Mouse (Mus musculus) adipocyte (in vitro differentiated cells): Measurements from ENCODE around the gene BC048562.

Experiments used
- DNase-seq: peaks from one replicate; pipeline ENCODE4 v3.0.0-alpha.2; 2016; ENCODE audit warnings: low spot score

The BC048562 gene

DNA sequence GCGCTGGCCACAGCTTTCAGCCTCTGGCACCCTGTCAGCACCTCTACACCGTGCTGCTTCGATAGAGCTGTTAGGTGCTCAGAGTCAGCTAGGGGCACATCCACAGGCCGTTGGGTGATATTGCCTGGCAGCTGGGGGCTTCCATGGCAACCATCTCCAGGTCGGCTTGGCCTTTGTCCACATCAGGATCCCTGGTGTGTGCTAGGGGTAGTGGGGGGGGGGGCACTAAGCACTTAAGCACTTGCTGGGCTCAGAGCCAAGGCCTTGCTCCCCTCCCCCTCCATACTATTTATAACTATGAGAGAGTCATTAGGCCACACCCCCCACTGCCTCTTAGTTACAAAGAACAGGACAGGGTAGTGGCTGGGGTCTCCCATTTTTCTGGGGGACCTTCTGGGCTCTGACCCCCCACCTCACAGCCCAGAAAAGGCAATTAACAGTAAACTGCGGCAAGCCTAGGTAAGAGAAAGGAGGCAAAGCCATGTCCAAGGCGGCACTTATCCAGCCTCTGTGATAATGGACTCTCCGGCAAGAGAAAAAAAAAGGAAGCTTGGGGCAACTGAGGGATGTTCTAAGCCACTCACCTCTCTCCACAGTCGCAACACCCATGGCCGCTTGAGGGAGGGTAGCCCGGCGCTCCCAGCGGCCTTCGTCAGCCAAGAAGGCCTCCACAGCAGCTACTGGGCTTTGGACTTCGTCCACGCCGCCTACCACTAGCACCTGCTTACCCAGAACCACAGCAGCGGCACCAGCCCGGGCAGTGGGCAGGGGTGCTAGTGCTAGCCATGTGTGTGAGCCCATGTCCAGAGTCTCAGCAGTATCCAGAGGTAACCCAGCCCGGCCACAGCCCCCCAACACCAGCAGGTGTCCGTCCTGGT is 14.2 kb downstream of the BC048562 start:
- DNase-seq, result no peak

DNA sequence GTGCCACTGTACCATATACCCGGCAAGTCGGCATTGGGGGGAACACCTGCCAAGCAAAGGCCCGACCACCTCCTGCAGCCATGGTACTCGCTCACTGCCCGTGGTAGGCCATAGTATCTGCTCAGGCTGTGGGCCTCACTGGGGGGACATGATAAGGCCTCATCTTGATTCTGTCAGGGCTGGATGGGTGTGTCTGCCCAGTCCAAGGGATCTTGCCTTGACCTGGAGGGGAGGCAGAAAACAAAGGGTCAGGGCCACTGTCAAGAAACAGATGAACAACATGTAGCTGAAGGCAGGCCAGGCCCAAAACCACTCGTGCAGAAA is 14.8 kb downstream of the BC048562 start:
- no peak for DNase-seq

DNA sequence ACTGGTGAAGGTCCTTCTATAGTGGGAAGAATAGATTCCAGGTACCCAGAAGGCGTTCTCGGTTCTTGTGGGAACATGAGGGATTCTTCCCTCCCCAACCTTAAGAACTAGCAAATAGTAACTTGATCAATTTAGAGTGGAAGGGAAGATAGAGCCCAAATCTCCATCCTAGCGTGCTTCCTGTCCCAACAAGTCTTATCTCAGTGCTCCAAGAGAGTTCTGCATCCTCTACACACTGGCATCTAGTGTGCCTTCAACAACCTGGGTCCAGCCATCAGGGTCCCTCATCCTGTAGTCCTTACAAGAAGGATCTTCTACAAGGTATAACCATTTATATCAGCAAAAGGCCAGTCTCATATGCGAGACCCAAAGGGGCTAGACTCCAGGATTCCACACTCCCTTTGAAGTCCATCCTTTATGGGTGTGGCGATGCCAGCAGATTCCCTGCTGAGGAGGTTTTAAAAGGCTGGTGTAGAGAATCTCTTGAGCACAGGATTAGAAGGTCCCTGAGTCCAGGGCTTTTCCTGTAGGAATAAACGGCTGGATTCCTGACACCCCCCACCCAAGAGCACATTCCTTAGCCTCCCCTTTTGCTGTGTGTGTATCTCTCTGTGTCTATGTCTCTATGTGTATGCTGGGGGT is 15.4 kb downstream of the BC048562 start:
- DNase-seq, result no peak

DNA sequence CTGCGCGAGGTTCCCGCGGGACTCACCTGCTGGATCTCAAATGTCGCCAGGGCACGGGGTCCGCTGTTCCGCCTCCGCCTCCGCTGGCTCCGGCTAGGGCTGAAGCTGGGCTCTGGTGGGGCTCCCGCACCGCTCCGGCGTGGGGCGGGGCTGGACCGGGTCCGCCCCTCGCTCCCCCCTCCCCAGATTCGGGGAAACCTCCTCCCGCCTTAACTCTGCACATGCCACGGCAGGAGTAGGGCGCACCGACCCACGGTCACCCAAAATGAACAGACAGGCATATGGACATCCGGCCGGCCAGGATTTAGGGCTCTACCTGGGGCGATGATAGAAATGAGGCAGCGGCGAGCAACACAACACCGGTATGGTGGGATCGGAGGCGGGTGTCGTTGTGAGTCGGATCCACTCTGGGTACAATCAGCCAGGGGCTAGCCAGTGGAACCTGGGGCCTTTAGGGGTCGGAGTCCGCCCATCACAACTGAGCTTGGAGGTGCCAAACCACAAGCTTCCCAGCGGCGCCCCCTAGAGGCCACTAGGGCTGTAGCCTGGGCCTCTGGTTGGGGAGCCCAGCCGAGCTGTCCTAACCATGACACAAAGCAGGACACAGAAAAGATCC is 16.1 kb downstream of the BC048562 start:
- DNase-seq, result peak; percentile 43

DNA sequence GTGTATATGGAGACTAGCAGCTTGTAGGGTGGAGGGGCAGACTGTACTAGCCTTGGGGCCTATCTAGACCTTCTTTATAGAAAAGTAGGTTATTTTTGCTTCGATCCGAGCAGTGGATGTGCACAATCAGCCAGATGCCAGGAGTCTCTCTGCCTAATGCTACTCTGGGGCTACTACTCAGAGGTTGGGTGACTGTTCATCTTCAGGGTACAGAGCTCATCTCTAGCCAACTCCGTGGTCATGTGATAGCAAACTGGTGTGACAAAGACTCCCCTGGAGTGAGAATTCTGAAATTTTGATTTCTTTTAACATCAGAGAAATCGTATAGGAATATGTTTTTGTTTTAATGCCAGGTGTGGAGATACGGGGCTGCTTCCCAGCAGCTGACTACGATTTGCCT is 16.6 kb downstream of the BC048562 start:
- DNase-seq, result no peak

DNA sequence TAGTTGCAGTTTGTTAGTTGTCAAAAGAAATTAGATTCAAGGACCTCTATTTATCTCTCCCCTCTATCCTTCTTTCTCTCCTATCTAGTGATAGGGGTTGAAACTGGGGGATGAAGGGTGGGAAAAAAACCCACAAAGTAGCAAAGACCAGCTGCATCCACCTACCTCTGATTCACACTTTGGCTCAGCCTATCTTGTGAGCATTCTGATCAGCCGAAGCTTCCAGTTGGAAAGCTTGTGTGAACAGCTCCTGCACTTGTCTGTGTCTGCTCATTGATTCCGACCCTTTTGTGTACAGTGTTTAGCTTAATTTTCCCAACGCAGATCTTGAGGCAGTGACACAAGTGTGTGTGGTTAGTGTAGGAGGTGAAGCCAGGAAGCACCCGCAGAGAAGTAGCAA is 17.2 kb downstream of the BC048562 start:
- no peak for DNase-seq

DNA sequence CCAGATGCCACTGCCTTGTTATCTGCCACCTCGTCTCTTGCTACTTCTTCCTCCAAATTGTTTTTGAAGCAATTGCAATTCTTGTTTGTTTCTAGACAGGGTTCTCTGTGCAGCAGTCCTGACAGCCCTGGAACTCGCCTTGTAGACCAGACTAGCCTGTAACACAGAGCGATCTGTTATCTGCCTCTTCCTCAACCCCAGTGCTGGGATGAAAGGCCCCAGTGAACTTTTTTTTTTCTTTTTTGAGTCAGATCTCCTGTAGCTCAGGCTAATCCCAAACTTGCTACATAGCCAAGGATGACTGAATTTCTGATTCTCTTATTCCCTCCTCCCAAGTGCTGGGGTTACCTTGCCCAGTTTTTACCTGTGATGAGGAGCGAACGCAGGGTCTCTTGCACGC is 18.1 kb downstream of the BC048562 start:
- DNase-seq, result no peak

DNA sequence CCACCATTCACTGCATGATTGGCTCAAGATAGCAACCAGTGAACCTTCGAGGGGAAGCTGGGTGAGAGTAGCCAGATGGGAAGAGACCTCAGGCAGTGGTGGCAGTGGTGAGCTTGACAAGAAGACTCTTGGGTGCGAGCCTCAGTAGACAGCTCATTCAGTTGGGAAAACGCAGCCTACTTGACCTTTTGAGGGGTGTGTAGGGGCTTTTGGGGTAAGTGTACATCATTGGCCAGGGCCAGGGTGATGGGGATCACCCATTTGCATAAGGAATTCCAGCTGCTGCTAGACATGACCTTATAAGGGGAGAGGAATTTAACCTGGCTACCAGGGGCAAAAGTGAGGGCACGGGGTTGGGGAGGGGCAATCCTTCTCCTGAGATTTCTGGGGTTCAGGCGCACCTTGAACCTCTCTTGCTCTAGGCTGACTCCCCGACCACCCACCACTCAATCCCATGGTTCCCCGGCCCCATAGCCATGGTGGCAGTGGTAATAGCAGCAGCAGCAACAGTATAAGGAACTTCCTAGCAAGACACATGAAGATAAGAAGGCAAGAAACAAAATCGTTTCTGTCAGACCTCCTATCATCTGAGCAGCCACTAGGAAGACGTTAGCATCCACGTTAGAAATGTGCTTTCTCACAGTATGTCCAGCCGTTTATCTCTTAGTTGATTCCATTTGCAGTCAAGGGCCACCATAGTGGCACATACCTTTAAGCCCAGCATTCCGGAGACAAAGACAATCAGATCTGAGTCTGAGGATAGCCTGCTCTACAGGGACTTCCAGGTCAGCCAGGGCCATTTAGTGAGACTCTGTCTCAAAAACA is 19.7 kb downstream of the BC048562 start:
- DNase-seq, result no peak

DNA sequence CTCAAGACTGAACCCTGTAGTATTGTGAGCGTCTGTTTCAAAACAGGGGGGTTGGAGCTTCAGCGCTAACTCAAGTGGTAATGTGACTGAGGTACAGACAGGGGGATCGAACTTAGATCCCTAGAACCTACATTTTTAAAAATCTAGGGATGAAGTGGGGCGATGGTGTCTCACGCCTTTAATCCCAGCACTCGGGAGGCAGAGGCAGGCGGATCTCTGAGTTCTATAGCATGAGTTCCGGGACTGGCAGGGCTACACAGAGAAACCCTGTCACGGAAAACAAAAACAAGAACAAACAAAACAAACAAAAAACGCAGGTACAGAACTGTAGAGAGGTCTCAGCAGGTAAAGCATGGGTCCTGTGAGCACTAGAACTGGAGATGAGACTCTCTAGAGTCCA is 20.7 kb downstream of the BC048562 start:
- no peak for DNase-seq

DNA sequence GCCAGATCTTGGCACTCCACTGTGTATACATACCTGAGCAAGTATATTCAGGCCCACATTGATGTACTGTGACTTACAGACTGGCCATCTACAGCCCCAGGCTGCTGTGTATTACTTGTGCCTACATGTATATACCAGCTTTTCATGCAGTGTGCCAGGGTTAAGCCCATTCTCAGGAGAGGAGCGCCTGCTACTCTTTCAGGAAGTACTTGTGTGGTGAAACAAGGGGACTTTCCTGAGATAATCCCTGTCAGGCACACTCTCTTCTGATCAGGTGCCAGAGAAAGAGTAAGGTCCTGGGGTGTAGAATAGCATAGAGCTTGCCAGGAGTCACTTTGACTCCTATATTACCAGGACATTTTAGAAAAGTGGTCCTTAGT is 23.6 kb downstream of the BC048562 start:
- DNase-seq, result no peak

DNA sequence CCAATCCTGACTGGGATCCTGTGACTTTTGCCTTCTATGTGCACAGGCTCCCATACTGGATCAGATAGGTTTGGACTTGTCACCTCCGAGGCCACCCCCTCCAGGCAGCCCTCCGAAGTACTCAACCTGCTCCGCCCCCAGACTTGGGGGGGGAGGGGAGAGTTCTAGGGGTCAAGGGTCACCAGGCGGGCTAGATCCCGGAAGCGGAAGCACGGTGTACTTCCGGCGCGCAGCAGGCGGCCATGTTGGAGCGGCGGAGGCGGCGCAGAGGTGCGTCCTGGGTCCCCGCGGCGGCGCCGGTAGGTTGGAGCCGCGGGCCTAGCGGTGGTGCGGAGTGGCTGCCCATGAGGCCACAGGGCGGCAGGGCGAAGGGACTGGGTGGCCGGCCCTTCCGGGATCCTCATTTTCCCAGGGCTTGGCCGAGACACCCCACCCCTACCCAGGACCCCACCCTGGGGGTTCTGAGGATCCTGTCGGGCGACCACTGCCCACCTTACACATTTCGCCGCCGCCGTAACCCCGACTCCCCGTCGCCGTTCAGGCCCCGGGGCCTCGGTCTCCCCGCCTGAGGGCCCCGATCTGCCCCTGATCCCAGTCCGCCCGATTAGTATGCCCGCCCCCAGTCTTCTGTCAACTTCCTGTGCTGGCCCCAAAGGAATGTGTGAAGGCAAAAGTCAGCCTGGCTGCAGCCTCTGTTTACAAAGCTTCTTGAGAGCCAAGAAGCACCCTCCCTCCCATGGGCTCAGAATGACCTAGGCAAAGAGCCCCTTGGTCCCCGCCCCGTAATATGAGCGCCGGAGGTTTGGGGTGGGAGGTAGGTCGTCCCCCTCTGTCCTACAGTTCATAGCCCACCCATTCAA is 24.3 kb downstream of the BC048562 start, which contains the start of gene Ccdc71:
Ccdc71 (plus strand) TSS at position 209 of the 860 bp plus-strand sequence.
- DNase-seq, result peak; percentile 88

DNA sequence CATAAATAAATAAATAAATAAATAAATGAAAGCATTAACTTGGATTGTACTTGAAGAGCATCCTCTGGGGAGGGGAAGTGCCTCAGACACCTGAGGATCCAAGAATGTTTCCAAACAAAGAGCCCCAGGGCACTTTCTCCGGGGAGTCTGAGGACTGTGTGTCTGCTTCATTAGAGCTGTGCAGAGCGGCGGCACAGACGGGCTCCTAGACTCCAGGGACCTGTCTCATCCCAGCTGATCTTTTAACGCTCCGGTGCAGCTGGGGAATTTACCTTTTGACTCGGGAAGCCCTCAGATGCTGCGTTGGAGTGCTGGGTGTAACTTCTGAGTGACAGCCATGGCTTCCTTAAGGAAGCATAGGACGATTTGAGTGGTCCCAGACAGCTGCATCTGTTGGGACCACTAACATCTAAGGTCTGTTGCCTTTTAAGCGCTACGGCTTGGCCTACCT is 24.9 kb downstream of the BC048562 start, which contains the start of gene Klhdc8b:
Klhdc8b (minus strand) TSS at position 401 of the 451 bp plus-strand sequence.
- peak; percentile 13 for DNase-seq

DNA sequence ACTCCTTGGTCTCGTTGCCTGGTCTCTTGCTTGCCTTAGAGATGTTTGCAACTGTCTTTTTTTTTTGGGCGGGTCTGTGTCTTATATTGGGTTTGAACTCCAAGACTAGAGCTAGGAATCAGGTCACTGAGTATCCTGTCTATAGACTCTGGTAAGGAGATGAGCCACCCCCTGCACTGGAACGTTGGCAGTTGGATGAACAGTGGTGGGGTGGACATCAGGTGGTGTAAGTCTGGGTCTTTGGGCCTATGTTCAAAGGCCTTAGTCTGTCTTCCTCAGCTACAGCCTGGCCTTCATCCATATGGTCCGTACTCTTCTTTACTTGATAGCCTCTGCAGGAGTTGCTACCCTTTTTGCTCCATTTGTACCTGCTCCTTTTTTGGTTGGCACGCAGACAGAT is 25.4 kb downstream of the BC048562 start:
- DNase-seq, result no peak

DNA sequence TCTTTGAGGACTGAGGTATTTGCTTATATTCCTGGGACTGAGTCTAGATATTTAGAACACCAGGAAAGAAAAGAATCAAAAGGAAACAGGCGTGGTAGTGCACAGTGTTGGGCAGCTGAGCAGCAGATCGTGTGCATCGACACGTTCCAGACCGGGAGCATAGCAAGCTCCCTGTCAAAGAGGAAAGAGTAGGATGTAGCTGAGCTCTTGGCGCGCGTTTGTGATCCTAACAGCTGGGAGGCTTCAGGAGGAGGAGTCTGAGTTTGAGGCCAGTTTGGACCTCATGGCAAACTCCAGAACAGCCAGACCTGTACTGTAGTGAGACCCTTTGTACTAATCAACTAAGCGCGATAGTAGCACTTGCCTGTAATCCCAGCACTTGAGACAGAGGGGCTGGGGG is 25.9 kb downstream of the BC048562 start:
- no peak for DNase-seq

DNA sequence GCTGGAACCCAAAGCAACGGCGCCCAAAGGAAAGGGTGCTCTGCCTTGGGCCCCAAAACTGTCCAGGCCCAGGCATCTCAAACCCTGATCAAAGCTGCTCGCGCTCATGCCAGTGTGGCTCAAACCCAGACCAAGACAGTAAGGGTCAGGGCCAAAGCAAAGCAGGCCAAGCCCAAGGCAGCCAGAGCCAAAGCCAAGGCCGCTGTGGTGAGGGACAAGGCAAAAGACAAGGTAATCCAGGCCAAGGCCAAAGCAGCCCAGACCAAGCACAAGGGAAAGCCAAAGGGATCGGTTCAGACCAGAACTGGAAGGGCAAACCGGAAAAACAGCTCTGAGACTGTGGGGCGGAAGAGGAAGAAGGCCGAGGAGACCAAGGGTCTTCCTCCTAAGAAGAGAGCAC is 27.4 kb downstream of the BC048562 start:
- DNase-seq, result no peak

DNA sequence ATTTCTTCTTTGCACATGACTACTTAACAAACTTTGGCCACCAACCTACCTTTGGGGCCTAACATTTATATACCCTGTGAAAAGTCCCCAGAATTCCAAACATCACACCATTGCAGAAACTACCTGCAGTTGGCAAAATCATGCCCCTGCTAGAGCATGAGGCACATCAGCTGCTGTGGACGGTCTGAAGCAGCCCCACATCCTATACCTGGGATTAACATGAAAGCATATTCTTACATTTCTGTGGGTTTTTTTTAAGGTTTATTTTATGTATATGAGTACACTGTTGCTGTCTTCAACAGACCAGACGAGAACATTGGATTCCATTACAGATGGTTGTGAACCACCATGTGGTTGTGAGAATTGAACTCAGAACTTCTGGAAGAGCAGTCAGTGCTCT is 29.9 kb downstream of the BC048562 start:
- no peak for DNase-seq

DNA sequence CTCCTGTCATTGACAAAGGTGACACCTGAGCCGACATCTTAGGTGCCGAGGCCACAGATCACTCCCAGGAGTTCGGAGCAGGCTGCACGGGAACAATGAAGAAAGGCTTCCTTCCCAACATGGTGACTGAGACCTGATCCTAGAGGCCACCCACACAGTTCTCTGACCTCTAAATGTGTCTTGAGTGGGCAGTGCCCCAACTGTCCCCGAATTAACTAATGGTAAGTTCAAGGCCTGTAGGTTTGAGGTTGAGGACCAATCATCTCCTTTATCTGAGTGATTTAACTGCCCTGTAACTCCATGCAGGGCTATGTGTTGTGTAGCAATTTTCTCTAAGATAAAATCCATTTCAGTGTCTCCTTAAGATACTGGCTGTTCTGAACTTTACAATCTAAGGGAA is 33.1 kb downstream of the BC048562 start:
- no peak for DNase-seq

DNA sequence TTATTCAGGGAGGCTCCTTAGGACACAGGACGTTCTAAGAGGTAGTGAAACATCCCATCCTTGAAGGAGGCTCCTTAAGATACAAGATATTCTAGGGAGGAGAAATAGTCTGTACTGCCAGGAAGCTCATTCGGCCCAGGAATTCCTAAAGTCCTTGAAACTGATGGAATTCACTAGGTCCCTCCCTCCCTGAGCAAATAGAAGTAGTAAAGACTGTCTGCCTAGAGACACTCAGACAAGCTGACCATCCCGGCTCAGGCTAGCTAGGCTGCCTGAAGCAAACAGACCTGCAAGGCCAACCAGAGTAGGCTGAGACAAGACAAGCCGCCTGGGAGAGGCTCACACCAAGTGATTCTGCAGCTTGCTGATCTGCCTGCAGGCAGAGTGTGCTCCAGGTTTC is 33.6 kb downstream of the BC048562 start:
- DNase-seq, result no peak

DNA sequence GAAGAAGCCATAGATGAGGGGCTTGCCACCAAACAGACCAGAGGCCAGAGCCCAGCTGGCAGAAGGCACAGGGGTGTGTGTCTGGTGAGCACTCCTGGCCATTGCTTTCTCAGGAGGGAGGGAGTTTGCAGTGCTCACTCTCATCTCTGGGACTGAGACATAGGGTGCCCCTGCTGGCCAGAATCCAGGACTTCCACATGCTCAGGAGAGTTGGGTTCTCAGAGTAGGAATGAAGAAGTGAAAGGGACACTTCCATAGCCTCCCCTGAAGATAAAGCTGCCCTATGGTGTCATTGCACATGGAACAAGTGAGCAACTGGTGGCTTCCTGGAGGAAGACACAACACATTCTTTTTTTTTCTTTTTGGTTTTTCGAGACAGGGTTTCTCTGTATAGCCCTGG is 38.2 kb downstream of the BC048562 start:
- no peak for DNase-seq

DNA sequence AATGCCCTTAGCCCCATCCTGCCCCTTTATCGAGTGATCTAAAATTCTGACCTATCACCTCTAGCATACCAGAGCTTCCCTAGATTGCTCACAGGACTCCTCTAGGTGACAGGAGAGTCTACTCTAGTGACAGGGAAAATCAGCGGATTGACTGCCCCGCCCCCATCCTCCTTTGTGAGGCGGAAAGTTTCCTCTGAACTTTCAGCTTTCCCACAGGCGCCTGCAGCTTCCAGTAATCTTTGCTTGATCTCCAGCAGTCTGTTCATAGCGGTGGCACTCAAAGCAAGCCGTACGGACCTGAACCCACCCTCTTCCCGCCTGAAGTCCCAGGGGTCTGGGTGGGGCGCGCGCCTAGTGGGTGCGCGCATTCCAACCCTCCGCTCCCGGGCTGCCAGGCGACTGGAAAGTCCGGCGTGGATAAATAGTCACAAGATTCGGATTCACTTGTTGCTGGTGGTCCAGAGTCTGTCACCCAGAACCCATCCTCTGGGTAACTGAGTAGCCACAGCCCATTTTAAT is 42.4 kb downstream of the BC048562 start:
- DNase-seq, result peak; percentile 61

DNA sequence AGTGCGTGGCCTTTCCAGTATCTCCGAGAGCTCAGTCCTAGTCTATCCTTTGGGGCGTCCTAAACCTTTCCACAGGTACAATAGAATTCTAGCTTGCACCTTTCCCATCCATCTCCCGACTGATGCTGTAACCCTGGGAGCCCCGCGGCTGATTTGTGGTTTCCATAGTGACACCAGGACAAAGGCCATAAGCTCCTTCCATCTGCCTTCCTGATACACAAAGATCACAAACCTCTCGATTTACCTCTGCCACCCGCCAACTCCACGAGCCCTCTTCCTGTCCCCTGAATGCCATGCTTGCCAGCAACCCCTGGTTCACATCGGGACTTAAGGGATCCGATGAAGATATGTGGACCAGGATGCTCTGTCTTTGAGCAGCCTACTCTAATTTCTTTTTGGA is 43.0 kb downstream of the BC048562 start:
- DNase-seq, result no peak
